Mouse (Mus musculus) left cerebral cortex, adult 18-20 months (tissue): ENCODE measurements around the gene Olfr470. TPM values are rescaled to one million over a fixed set of nuclear protein-coding genes. Genes with fewer than 3 reads are reported as not detected.
"Not testable (repeated sequence)": the region's sequence is repeated elsewhere in the genome, so short reads cannot be mapped to it uniquely, and the experiment has no call there.

Experiments
- DNase-seq, 2 experiments: peaks; one replicate each; pipeline ENCODE4 v3.0.0; 2021 to 2022; ENCODE audit warnings: low spot score in 2 of 2, mixed read lengths in 1 of 2
- long read RNA-seq, 2 experiments: library from polyadenylated mRNA; stranded (forward); transcript quantifications; one replicate each; pipeline ENCODE4 v2.0.0; 2021
- total RNA-seq, 2 experiments: library from RNA; stranded (reverse); gene quantifications; 2 replicates each; pipeline ENCODE4 v1.2.3; 2021

Gene Olfr470
- total RNA-seq, result not detected
- long read RNA-seq, experiment 1, result 0 reads
- long read RNA-seq, experiment 2, result 0 reads

DNA sequence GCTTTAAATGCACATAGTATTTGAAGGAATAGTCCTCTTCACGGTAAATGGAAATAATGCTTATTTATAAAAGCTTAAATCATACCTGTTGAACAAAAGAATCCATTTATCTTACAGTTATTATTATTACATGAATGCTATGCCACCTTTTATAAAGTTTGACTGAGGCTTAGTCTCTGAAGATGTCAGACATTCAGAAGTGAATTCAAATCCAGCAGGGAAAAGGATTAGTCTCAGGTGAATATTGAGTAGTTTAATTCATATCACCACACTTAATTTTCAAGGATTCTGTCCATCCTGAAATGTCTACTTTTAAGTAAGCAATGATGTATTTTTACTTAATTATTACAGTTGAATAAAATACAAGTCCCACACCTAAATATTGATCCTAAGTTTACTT, at the start of gene Olfr470:
Gene Olfr470 (minus strand): TSS at position 101 of the 400 bp plus-strand sequence.
- not testable (repeated sequence) for DNase-seq

DNA sequence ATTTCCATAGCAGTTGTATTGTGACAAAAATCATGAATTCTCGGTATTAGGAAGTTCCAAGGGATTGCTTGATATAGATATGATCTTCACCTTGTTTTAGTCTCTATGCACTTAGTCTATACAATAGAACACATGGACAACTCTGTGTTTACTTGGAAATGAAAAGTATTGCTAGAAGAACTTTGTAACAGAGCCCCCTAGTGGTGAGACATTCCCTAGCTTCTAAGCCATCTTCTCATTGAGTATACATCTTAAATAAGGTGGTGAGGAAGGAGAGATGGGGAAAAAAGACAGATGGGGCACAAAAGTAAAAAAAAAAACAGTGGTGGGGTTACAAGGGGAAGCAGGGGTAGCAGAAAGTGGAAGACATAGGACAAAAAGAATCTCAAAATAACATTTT, 5.6 kb downstream of the Olfr470 start:
- no peak for DNase-seq

DNA sequence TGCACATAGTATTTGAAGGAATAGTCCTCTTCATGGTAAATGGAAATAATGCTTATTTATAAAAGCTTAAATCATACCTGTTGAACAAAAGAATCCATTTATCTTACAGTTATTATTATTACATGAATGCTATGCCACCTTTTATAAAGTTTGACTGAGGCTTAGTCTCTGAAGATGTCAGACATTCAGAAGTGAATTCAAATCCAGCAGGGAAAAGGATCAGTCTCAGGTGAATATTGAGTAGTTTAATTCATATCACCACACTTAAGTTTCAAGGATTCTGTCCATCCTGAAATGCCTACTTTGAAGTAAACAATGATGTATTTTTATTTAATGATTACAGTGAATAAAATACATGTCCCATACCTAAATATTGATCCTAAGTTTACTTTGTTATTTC, 21.8 kb downstream of the Olfr470 start, which contains the start of gene Olfr469:
Gene Olfr469 (minus strand): TSS at position 101 of the 400 bp plus-strand sequence.
- not testable (repeated sequence) for DNase-seq

- not testable (repeated sequence) for DNase-seq
Observed at GRCm38 (mm10) chr7:107823867-107824266, 23.4 kb downstream of the Olfr470 start.

- no peak for DNase-seq
Observed at GRCm38 (mm10) chr7:107819442-107819841, 27.8 kb downstream of the Olfr470 start.

- DNase-seq, result no peak
Observed at GRCm38 (mm10) chr7:107811963-107812362, 35.3 kb downstream of the Olfr470 start, which contains the start of gene Olfr467. Gene Olfr467 (plus strand): TSS chr7:107812263.

DNA sequence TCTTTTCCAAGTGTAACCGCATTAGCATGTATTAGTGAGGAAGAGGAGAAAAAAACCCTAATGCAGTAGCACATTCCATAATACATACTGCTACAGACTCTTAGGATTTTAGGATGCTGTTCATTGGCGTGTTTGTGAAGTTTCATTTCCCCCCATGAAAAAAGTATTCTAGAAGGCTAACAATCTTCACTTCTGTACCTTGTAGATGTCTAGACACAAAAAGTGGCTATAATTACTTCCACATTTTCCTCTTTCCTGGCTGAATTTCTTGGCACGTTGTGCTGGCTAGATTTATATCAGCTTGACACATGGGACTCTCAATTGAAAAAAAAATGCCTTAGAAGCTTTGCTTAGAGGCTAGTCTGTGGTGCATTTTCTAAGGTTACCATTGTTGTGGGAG, 45.2 kb downstream of the Olfr470 start:
- no peak for DNase-seq

DNA sequence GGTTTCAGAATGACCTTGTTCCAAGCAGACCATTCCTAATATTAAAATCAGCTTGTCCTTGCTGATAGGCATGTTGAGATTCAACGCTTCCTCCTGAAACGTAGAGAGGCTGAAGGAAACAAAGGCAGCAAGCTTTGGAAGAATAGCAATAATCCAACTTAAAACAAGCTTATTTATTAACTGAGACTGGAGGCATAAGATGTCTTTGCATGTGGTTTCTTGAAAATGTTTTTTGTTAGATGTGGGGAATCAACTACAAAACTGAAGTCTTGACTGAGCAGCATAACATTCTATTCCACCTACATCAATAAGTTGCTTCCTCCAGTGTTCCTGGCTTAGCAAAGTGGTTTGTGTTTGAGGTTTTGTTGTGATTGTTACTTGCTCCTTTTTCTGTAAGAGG, 46.2 kb downstream of the Olfr470 start, which contains the start of gene Ovch2:
Gene Ovch2 (minus strand): TSS at position 101 of the 400 bp plus-strand sequence.
- no peak for DNase-seq

- no peak for DNase-seq
Observed at GRCm38 (mm10) chr7:107796500-107796899, 50.8 kb downstream of the Olfr470 start.

Other genes with a start within 250 kb of the Olfr470 start
- not detected for gene 5330417H12Rik, start 222.3 kb downstream of the Olfr470 start, total RNA-seq
- not detected for gene Cyb5r2, start 89.5 kb downstream of the Olfr470 start, total RNA-seq
- gene Ovch2, start 46.3 kb downstream of the Olfr470 start, total RNA-seq, result not detected
- not detected for gene Olfr467, start 35.2 kb downstream of the Olfr470 start, total RNA-seq
- not detected for gene Olfr469, start 21.9 kb downstream of the Olfr470 start, total RNA-seq
- gene Olfr472, start 50.4 kb upstream of the Olfr470 start, total RNA-seq, result not detected
- not detected for gene Olfr473, start 83.0 kb upstream of the Olfr470 start, total RNA-seq
- gene Olfr474, start 107.2 kb upstream of the Olfr470 start, total RNA-seq, result not detected
- gene Olfr476, start 117.3 kb upstream of the Olfr470 start, total RNA-seq, result not detected
- gene Olfr477, start 139.2 kb upstream of the Olfr470 start, total RNA-seq, result not detected
- not detected for gene Olfr478, start 186.5 kb upstream of the Olfr470 start, total RNA-seq
- gene Olfr479, start 203.2 kb upstream of the Olfr470 start, total RNA-seq, result not detected
- not detected for gene Olfr480, start 219.9 kb upstream of the Olfr470 start, total RNA-seq
- not detected for gene Olfr481, start 232.4 kb upstream of the Olfr470 start, total RNA-seq